Mouse (Mus musculus) right cerebral cortex, adult 2 months (tissue): ENCODE measurements at regions not wholly inside any gene's neighbourhood (a gene's known extent, or its start where the extent isn't known, plus 50 kb on each side); places are given as distances from the start of the nearest gene placed in this dataset.

Experiments used
- DNase-seq, 2 experiments: peaks; one replicate each; pipeline ENCODE4 v3.0.0; 2021 to 2022; ENCODE audit warnings: low spot score in 2 of 2

- peak in 1 of 2 experiments; percentile 42 for DNase-seq
These were observed 191.9 kb upstream of the C9orf72 start for GRCm38 (mm10) chr4:35417866-35418265.

- DNase-seq: no peak
These were observed 187.5 kb upstream of the C9orf72 start for GRCm38 (mm10) chr4:35413488-35413887.

DNA sequence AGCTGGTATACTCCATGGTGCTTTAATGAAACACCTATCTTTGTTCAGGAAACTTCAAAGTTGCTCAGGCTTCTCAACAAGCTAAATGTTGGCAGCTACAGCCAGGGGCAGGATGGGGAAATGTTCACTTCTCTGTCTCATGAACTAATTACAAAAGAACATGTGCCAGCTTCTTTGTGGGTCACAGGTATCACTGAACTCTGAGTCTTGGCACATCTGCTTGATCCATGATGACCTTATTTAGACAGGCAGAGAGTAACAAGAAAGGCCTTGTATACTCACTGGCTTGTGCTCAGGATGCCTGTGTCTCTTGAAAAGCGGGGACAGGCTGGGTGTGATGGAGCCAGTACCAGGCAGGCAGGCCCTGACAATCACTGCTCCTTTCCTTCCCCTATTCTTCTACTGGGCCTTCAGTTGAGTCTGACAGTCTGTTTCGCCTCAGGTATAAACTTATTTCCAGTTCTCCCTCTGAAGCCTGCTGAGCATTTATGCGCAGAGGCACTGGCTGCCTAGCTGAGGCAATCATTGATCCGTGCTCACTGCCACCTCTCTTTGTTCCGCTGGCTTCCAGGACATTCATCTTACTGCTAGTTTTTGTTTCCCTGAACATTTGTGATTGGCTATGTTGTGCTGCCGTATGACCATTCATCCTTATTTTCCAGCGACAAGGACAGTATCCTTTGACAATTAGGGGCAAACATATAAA is 179.5 kb upstream of the C9orf72 start:
- DNase-seq: no peak

- DNase-seq: no peak
These were observed 178.1 kb upstream of the C9orf72 start for GRCm38 (mm10) chr4:35404068-35404467.

DNA sequence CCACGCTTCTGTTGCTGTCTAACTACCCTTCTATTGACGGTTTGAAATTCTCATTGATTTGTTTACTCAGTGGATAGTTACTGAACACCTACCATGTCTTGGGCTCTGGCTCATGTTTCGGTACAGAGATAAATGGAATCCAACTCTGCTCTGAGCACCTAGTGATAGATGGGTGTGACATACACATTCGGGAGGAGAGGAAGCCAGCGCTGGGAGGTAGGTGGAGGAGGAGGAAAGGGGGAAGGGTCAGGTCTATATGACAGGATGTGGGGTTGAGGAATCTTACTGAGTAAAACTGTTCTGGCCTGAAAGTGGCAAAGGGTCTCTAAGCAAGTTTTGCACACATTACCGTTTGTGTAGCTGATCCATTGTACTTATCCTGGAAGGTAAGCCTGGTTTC is 177.6 kb upstream of the C9orf72 start:
- no peak for DNase-seq

DNA sequence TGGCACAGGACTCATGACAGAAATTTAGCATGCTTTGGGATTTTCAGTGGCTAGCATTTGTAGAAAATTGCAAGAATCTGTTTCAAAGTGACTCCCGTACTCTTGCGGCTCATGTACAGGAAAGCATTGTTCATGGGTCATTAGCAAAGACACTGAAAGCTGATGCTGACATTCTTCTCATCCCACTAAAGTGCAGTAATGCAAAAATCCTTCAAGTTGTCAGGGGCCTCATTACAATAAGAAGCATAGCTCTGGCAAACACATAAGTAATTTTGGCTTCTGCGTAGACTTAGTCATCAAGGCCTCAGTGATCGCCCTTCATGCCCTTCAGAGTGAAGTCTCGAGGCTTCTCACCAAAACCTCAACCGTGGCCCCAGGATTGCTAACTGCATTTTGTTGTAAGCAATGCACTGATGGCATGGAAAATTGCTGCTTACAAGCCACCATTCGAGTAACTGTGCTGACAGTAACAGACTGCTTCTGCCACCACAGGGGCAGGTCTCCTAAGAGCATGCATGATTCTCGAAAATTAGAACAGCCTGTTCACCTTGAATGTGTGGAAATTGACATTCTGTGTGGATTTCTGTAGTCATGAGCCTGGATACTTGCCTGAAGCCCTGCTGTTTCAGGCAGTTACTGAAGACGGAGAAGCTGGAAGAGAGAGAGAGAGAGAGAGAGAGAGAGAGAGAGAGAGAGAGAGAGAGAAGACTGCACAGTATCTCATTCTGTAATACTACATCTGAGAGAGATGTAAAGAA is 176.6 kb upstream of the C9orf72 start:
- DNase-seq: no peak

DNA sequence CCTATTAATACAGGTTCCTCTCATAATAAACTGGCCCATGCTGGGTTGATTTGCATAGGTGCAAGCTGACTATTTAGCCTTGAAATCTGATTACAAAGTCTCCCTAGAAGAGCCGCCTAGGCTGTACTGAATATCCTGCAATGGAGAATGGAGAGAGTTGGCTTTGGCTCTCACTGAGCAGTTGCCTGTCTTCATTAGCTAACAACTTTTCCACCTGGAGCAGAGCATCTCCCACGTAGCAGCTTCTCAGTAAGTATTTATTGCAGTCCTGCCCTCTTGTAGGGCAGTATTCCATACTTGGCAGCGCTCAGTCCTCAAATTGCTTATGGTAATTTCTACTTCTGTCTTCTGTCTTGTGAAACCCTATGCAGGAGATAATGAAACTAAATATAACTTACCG is 175.8 kb upstream of the C9orf72 start:
- no peak for DNase-seq

DNA sequence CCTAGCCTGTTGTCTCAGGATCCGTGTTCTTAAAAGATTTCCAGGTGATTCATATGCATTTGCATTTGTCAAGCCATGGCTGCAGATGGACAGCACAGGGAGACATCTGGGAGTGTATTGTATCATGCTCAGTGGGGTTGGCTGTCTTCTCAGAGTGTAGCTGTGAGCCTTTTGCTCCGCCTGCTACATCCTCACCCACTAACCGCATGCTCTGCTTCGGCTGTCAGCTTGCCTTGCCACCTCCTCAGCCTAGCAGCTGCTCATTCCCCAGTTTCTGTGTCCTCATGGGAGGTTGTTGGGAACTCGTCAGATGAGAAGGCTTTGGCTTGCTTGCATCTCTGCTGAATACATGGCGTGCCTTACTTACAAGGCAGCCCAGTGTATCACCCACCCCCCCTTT is 174.5 kb upstream of the C9orf72 start:
- peak; percentile 72 to 79 for DNase-seq

GRCm38 (mm10) chr4:35395583-35395877 is 169.6 kb upstream of the C9orf72 start:
- DNase-seq: no peak

DNA sequence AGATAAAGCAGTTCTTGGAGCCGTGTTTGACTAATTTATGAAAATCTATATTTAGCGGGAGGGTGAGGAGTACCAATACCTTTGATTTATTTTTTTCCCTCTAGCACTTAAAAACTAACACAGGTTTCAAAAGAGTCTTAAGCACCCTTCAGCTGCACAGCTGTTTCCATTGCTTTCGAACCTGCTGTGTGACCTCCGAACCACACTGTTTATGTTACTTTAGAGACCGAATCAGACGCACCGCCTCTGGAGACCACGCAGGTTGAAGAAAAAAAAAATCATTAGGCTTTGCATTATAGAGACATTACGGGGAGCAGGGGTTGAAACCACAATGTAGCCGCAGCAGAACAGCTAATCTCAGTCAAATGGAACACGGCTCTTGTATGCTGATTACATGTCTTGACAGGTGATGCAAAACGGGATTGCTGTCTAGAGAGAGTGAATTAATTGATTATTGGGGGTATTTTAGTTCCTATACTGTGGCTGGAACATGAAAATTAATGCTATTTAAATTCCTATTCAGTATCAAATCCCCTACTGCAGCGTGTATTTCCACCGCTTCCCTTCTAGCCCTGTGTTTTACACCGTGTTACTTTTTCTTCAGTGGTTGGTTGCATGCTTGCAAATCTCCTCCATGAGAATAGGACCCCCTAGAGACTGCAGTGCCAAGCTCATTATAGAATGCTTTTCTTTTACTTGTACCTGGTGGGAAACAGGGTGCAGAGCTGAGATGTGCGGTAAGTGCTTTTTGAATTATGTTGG is 169.0 kb upstream of the C9orf72 start:
- DNase-seq: no peak

DNA sequence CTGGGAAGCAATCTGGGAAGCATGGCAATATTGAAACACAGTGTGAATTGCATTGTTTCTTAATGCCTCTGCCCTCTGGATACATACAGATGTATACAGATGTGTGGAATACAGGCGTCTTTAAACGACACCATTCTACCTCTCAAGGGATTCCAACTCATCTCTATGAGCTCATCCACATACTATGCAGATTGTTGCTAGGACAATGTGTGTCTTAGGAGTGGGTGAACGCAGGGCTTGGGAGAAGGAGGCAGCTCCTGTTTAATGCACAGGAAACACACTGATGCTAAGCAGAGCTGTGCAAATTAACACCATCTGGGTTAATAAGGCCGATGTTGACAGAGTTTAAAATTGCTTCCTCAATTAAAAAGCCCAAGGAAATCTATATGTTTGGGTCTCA is 149.8 kb upstream of the C9orf72 start:
- no peak for DNase-seq

DNA sequence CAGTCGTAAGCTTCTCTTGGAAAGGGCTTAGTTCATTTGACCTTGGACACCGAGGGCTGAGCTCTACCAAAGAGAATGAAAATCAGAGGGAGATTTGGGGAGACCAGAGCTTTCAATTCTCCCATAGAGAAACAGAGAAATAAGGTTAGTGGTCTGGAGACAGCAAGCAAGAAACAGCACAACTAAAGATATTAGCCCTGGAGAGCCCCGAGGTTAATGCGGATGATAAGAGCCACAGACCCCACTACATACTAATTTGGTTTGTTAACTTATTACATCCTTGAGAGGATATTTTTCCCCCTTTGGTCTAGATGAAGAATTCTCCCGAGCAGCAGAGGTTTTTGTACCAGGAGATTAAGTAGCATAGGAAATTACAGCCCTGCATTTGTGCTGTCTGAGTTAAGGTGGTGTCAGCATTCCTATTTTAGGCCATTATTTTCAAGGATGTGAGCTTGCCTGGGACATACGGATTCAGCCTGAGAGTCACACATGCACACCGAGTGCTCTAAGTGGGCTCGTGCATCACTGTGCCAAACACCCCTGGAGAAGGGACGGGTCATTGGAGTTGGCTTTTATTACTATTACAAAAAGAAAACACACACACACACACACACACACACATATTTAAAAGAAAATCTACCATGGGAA is 147.4 kb upstream of the C9orf72 start:
- no peak for DNase-seq

DNA sequence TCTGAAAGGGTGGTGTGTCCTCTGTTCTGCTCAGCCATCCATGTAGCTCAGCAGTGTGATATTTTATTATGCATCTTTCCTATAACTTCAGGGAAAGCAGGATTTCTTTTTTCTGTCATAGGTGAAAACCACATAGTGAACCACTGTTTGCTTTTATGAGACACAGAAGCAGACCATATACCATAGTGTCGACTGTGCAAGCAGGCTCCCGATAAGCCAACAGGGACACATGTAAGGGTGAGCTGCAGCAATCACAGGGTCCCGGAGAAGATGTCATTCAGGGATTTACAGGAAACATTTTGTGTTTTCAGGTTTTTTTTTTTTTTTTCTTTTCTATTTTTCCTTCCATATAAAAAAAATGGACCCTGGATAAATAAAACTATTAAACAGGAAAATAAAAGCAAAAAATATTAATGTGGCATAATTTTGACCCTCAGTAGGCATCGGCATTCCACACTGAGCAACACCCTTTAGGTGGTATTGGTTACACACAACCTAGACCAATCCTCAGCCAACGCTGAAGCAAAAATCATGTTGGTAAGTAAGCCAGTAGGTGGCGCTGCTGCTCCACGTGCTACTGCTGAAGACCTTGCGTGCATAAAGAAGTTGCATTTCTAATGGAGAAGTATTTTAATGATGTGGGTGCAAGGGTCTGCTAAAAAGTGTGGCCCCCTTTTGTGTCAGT is 146.7 kb upstream of the C9orf72 start:
- DNase-seq: peak; percentile 85 to 86

DNA sequence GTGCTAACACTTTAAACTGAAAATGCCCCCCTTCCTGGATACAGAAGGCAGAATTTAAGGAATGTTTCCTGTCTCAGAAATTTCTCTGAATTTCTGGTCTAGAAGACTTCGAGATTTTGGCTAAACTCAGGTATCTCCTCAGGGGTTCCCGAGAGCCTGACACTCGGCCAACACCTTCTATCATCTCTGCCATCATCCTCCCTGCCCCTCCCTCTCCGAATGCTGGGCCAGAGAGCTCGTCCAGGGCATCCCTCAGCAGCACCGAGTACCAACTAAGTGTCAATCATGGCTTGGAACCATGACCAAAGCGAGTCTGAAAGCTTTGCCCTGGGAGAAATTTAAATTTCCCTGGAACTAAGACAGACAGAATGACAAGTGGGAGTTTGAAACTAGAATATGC is 138.2 kb upstream of the C9orf72 start:
- no peak for DNase-seq

DNA sequence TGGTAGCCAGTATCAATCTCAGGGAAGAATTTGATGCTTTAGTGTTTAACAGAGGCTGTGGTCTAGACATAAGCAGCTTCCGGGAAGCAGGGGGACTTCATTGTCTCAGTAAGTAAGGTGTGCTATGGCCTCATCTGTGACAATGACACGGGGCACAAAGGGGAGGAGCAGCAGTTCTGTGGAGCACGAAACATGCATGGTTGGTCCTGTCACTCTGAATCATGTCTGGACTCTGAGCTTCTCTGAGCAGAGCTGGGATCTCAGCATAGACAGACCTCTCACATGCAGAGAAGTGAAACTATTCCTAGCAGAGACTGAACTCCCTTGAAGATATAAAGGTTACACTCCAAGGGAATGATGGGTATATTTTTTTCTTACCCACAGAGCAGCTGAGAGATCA is 136.2 kb upstream of the C9orf72 start:
- no peak for DNase-seq

GRCm38 (mm10) chr4:35359376-35359775 is 133.4 kb upstream of the C9orf72 start:
- DNase-seq: no peak

GRCm38 (mm10) chr4:35356904-35357563 is 131.1 kb upstream of the C9orf72 start:
- DNase-seq: no peak

DNA sequence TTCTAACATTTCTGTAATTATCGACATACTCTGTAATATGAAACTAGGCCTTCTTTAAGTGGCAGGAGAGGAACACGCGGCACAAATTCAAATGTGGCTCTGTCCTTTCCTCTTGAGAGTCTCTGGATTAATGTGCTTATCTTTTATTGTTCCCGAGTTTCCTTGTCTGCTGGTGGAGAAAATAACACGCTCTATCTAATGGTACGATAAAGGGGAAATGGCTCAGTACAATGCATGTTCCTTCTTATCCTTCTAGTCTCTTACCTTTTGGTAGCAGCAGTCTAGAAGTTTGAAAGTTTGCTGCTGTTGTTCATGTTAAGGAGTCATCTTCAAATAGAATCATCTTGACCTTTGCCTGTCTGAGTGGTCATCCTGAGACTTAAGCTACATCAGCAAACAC is 130.1 kb upstream of the C9orf72 start:
- DNase-seq: no peak

DNA sequence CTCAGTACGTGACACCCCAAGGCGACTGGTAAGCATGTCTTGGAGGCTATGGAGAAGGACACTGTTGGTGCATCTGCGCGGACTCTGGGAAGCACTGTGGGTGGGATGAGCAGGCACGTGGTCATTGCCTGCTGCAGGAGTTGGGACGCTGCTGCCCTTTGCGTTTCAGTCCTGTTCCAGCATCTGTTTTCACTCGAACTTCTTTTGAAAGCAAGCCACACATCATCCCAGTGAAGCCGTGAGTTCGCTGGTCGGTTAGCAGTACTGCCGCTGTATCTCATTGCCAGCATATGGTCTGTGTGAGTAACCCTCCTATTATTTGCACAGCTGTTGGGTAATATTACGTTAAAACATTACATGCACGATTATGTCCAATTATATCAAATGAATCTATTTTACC is 128.1 kb upstream of the C9orf72 start:
- DNase-seq: no peak

DNA sequence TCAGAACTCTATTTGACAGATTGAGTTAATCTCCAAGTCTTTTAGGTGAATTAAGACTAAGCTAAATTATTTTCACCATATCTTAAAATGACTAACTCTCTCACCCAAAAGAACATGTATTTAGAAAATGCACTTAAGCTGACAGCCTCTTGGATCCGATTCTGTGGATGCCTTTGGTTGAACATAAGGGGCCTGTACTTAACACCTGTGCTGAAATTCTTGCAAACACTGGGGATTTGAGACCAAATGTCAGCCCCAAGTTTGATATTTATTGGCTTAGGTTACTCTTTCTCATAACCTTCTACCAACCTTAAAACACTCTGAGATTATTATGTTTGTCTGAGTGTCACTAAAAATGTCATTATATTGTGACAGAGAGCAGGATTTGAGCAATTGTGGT is 126.6 kb upstream of the C9orf72 start:
- no peak for DNase-seq

DNA sequence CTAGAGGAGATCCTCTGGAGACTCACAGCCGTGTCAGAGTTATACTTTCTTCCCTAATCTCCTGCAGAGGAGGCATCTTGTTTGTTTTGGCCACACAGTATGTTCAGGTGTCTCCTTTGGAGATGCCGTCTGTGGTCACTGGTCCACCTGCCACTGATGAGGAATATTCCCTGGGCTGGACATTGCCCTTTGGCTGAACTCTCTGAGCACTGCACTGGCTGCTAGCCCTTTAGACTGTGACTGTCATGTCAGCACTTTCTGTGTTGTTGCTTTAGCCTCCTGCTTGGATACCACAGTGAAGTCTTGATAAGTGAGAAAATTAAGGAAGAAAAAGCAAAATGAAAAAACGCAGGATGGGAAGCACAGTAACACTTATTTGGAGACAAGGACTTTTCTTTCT is 124.5 kb upstream of the C9orf72 start:
- DNase-seq: no peak
